Mouse (Mus musculus) spleen, adult 12 weeks (tissue): ENCODE results near the gene Evi2a.

Experiments used
- DNase-seq: peaks from one replicate; pipeline ENCODE4 v3.0.0; 2022; ENCODE audit warnings: low spot score

The Evi2a gene

GRCm38 (mm10) chr11:79530333-79530761 is at the start of gene Evi2a, which contains the start of gene Evi2:
TSS of gene Evi2a (minus strand) at chr11:79530609.
TSS of gene Evi2 (minus strand) at chr11:79530589.
- peak; percentile 8 for DNase-seq

- peak; percentile 60 for DNase-seq
Measured at GRCm38 (mm10) chr11:79577741-79578140, 47.3 kb upstream of the Evi2a start.

- DNase-seq, result no peak
Measured at GRCm38 (mm10) chr11:79575383-79576073, 45.1 kb upstream of the Evi2a start.

GRCm38 (mm10) chr11:79573836-79574235 is 43.4 kb upstream of the Evi2a start:
- no peak for DNase-seq

GRCm38 (mm10) chr11:79570319-79570718 is 39.9 kb upstream of the Evi2a start:
- DNase-seq, result no peak

- DNase-seq, result no peak
Measured at GRCm38 (mm10) chr11:79568197-79568911, 37.9 kb upstream of the Evi2a start.

- DNase-seq, result no peak
Measured at GRCm38 (mm10) chr11:79566947-79567346, 36.5 kb upstream of the Evi2a start.

GRCm38 (mm10) chr11:79563493-79563892 is 33.1 kb upstream of the Evi2a start:
- no peak for DNase-seq

GRCm38 (mm10) chr11:79560536-79560935 is 30.1 kb upstream of the Evi2a start:
- no peak for DNase-seq

GRCm38 (mm10) chr11:79552622-79553021 is 22.2 kb upstream of the Evi2a start:
- DNase-seq, result no peak

- no peak for DNase-seq
Measured at GRCm38 (mm10) chr11:79536293-79536692, 5.9 kb upstream of the Evi2a start.

- DNase-seq, result no peak
Measured at GRCm38 (mm10) chr11:79535554-79535953, 5.1 kb upstream of the Evi2a start.

GRCm38 (mm10) chr11:79533950-79534690 is 3.7 kb upstream of the Evi2a start:
- no peak for DNase-seq

- no peak for DNase-seq
Measured at GRCm38 (mm10) chr11:79533311-79533710, 2.9 kb upstream of the Evi2a start.

- DNase-seq, result no peak
Measured at GRCm38 (mm10) chr11:79531485-79531884, 1.1 kb upstream of the Evi2a start.

GRCm38 (mm10) chr11:79530774-79531173 is 365 bp upstream of the Evi2a start:
- no peak for DNase-seq

- DNase-seq, result no peak
Measured at GRCm38 (mm10) chr11:79529736-79530135, 673 bp downstream of the Evi2a start.

- DNase-seq, result no peak
Measured at GRCm38 (mm10) chr11:79529226-79529625, 1.2 kb downstream of the Evi2a start.

GRCm38 (mm10) chr11:79528601-79529000 is 1.8 kb downstream of the Evi2a start:
- DNase-seq, result no peak

- DNase-seq, result peak; percentile 8
Measured at GRCm38 (mm10) chr11:79527739-79528384, 2.5 kb downstream of the Evi2a start.

GRCm38 (mm10) chr11:79527015-79527738 is 3.2 kb downstream of the Evi2a start:
- DNase-seq, result peak; percentile 6

GRCm38 (mm10) chr11:79526549-79526948 is 3.9 kb downstream of the Evi2a start:
- no peak for DNase-seq
